Mouse (Mus musculus) megakaryocyte, embryonic 14.5 days (primary cell): Measurements from ENCODE around the gene Rrp15.

Experiments
- FLI1 ChIP-seq: IDR thresholded peaks from 2 replicates; pipeline ENCODE4 v1.6.1; 2012; ENCODE audit warnings: low read length, inconsistent platforms, mixed read lengths
- GATA1 ChIP-seq: IDR thresholded peaks from 3 replicates; pipeline ENCODE4 v1.6.1; 2012; ENCODE audit warnings: mixed read lengths, low read length, inconsistent platforms, borderline replicate concordance

DNA sequence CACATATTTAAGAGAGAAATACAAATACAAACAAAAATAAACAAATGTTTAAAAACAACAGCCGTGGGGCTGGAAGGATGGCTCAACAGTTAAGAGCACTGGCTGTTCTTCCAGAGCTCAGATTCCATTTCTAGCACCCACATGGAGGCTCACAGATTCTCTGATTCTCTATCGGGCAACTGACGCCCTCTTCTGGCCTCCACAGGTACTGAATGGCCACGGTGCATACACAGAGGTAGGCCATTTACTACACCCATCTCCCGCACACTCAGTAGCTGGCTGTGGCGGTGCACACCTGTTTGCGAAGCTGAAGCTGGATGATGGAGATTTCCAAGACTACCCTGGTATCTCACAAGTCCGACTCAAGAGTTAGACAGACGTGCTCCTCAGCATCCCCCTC is 29.4 kb downstream of the Rrp15 start:
- TF ChIP-seq GATA1 (no peak), FLI1 (no peak)
